Mouse (Mus musculus) hindbrain, embryonic 16.5 days (tissue): ENCODE data around the gene Pgghg. TPM values are rescaled to one million over a fixed set of nuclear protein-coding genes. Genes with fewer than 3 reads are reported as not detected.
A peak's percentile ranks its signal among the peaks of the same experiment; 100 is the strongest.

ENCODE experiments used
- ATAC-seq: fragments of 200-750 bp; cut with Nextera tagmentation; 2 replicates; pipeline ENCODE4 v1.8.0; 2017; ENCODE audit warnings: moderate TSS enrichment, moderate library complexity
- H3K27ac ChIP-seq: fragments of 300-500 bp; sonication (generic); 2 replicates; pipeline ENCODE4 v1.5.1; 2014; ENCODE audit warnings: low read depth, mild to moderate bottlenecking, control low read depth, low read length, moderate library complexity
- H3K27me3 ChIP-seq: fragments of 300-500 bp; sonication (generic); replicated peaks from 2 replicates; pipeline ENCODE4 v1.6.1; 2014; ENCODE audit warnings: low read length; ENCODE audit not compliant: control insufficient read depth, insufficient read depth
- H3K36me3 ChIP-seq: fragments of 300-500 bp; sonication (generic); 2 replicates; pipeline ENCODE4 v1.6.1; 2014; ENCODE audit warnings: mild to moderate bottlenecking, low read length, moderate library complexity, mixed read lengths; ENCODE audit not compliant: control insufficient read depth, insufficient read depth
- H3K4me1 ChIP-seq: fragments of 300-500 bp; sonication (generic); 2 replicates; pipeline ENCODE4 v1.6.1; 2014; ENCODE audit warnings: low read depth, low read length; ENCODE audit not compliant: control insufficient read depth, insufficient read depth
- H3K4me2 ChIP-seq: fragments of 300-500 bp; sonication (generic); 2 replicates; pipeline ENCODE4 v1.6.1; 2014; ENCODE audit warnings: mild to moderate bottlenecking, low read length, control low read depth, moderate library complexity
- H3K4me3 ChIP-seq: fragments of 300-500 bp; sonication (generic); 2 replicates; pipeline ENCODE4 v1.5.1; 2014; ENCODE audit warnings: mild to moderate bottlenecking, low read length, control low read depth, moderate library complexity
- H3K9ac ChIP-seq: fragments of 300-500 bp; sonication (generic); 2 replicates; pipeline ENCODE4 v1.6.1; 2014; ENCODE audit warnings: low read depth, mild to moderate bottlenecking, control low read depth, low read length, moderate library complexity
- H3K9me3 ChIP-seq: fragments of 300-500 bp; sonication (generic); 2 replicates; pipeline ENCODE4 v1.6.1; 2014; ENCODE audit warnings: mild to moderate bottlenecking, low read length, moderate library complexity; ENCODE audit not compliant: control insufficient read depth
- WGBS: fragments of 180-500 bp; shearing (Covaris S2); extraction: QIAGEN DNeasy Blood & Tissue Kit; methylation state at CpG from one replicate; pipeline ENCODE4 v1.1.7; 2014; 5-methylcytosine and 5-hydroxymethylcytosine counted together
- polyA plus RNA-seq: library from polyadenylated mRNA; unstranded; fragments of >200 nt; fragmentation: Nextera tagmentation; extraction: Ambion mirVana; gene quantifications from 2 replicates; pipeline ENCODE4 v1.2.1, GENCODE M21; 2015

Pgghg gene
- polyA plus RNA-seq, 1 experiment from 2014 or later = 8.3 TPM

DNA sequence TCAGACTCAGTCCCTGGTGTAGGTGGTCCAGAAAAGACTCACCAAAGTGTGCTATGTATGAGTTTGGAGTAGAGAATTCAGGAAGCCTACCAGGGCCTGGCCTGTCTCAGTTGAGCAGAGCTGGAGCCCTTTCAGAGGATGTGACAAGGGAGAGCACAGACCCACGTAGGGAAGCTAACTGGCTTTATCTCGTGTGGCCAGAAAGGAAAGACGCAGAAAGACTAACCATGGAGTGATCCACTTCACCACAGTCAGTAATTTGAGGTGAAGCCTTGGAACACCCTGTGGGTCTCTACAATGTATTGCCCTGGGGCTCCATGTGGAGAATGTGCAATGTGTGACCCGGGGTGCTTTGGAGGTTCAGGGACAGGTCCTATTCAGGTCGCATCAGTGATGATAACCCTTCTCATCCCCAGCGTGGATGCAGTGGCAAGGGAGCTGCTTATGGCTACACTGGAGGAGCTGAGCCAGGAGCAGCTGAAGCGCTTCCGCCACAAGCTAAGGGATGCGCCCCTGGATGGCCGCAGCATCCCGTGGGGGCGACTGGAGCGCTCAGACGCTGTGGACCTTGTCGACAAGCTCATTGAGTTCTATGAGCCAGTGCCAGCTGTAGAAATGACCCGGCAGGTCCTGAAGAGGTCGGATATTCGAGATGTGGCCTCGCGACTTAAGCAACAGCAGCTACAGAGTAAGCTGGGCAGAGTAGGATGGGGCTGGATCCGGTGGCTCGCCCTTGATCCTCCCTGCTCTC lies 19.8 kb upstream of the Pgghg start:
- no peak overlapping the region for H3K27ac ChIP-seq
- H3K36me3 ChIP-seq = no peaks in the 10 kb centered on the region
- 30% methylated on average over 22 of the region's 22 CpGs for WGBS
- no peaks in the 10 kb centered on the region for H3K9me3 ChIP-seq
- H3K27me3 ChIP-seq = peaks cover 53% of the 10 kb centered on the region
- ATAC-seq = no peak
- H3K4me3 ChIP-seq = no peak overlapping the region
- H3K4me2 ChIP-seq = peak overlapping the region; percentile 98
- H3K9ac ChIP-seq = no peak overlapping the region
- peaks cover 18% of the 10 kb centered on the region for H3K4me1 ChIP-seq

DNA sequence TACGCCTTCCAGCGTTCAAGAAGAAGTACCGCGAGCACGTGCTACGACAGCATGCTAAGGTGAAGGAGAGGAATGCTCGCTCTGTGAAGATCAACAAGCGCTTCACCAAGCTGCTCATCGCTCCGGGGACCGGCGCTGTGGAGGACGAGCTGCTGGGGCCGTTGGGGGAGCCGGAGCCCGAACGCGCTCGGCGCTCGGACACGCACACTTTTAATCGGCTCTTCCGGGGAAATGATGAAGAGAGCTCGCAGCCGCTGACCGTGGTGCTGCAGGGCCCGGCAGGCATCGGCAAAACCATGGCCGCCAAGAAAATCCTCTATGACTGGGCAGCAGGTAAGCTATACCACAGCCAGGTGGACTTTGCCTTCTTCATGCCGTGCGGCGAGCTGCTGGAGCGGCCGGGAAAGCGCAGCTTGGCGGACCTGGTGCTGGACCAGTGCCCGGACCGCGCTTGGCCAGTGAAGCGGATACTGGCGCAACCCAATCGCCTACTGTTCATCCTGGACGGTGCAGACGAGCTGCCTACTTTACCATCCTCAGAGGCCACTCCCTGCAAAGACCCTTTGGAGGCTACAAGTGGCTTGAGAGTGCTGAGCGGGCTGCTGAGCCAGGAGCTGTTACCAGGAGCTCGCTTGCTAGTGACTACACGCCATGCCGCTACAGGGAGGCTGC lies 18.7 kb upstream of the Pgghg start:
- Histone ChIP-seq H3K9ac (peak overlapping the region; percentile 58), H3K27me3 (peaks cover 53% of the 10 kb centered on the region), H3K27ac (no peak overlapping the region), H3K9me3 (no peaks in the 10 kb centered on the region), H3K36me3 (no peaks in the 10 kb centered on the region), H3K4me3 (peak overlapping the region; percentile 50), H3K4me2 (peak overlapping the region; percentile 98), H3K4me1 (peaks cover 18% of the 10 kb centered on the region)
- WGBS = under 1% methylated on average over 49 of the region's 49 CpGs
- ATAC-seq = peak; percentile 71

DNA sequence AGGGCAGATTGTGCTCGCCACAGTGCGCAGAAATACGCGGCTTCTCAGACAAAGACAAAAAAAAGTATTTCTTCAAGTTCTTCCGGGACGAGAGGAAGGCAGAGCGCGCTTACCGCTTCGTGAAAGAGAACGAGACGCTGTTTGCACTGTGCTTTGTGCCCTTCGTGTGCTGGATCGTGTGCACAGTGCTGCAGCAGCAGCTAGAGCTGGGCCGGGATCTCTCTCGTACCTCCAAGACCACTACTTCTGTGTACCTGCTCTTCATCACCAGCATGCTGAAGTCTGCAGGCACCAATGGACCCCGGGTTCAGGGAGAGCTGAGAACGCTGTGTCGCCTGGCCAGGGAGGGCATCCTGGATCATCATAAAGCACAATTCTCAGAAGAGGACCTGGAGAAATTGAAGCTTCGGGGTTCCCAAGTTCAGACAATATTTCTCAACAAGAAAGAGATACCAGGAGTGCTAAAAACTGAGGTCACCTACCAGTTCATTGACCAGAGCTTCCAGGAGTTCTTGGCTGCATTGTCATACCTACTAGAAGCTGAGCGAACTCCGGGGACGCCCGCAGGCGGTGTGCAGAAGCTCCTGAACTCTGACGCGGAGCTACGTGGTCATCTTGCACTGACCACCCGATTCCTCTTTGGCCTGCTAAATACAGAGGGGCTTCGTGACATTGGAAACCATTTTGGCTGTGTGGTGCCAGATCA lies 18.0 kb upstream of the Pgghg start:
- no peaks in the 10 kb centered on the region for H3K36me3 ChIP-seq
- ATAC-seq = peak; percentile 72
- no peaks in the 10 kb centered on the region for H3K9me3 ChIP-seq
- peak overlapping the region; percentile 58 for H3K9ac ChIP-seq
- no peak overlapping the region for H3K27ac ChIP-seq
- H3K4me2 ChIP-seq = peak overlapping the region; percentile 98
- H3K4me1 ChIP-seq = peaks cover 18% of the 10 kb centered on the region
- H3K4me3 ChIP-seq = peak overlapping the region; percentile 50
- peaks cover 52% of the 10 kb centered on the region for H3K27me3 ChIP-seq
- WGBS = 20% methylated on average over 30 of the region's 30 CpGs

DNA sequence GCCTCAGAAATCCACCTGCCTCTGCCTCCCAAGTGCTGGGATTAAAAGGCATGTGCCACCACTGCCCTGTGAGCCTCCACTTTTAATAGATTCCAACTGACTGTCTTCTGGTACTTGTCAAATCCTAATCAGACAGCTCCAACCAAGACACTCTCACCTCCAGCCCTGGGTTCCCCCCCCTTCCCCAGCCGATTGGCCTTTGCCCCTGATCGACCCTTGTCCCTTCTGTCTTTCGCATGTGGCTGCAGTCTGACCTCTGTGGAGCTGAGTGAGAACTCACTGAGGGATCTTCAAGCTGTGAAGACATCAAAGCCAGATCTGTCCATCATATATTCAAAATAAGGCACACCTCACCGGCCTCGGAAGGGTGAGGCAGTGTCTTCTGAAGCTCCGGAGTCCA lies 14.0 kb upstream of the Pgghg start:
- WGBS = 86% methylated on average over 6 of the region's 6 CpGs
- Histone ChIP-seq H3K4me3 (no peak overlapping the region), H3K27me3 (peaks cover 22% of the 10 kb centered on the region), H3K9me3 (no peaks in the 10 kb centered on the region), H3K36me3 (no peaks in the 10 kb centered on the region), H3K4me2 (no peak overlapping the region), H3K27ac (no peak overlapping the region), H3K9ac (no peak overlapping the region), H3K4me1 (peaks cover 12% of the 10 kb centered on the region)
- ATAC-seq = no peak

DNA sequence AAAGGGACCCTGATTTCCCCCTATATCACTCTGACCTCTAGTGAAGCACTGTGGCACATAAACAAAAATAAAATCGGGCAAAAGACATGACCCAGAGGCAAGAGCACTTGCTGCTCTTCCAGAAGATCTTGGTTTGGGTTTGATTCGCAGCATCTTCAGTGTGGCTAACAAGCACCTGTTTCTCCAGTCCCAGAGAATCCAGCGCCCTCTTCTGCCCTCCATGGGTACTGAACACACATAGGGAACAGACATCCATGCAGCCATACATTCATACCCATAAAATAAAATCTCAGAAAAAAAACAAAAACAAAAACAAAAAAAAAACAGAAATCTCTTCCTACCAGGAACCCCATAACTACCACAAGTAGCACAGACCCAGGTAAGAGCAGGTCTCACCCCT lies 2.8 kb upstream of the Pgghg start:
- H3K9ac ChIP-seq = no peak overlapping the region
- no peaks in the 10 kb centered on the region for H3K27me3 ChIP-seq
- ATAC-seq = no peak
- no peak overlapping the region for H3K27ac ChIP-seq
- no peak overlapping the region for H3K4me2 ChIP-seq
- no peak overlapping the region for H3K4me3 ChIP-seq
- no peaks in the 10 kb centered on the region; the same call in 1 of the 2 replicates for H3K4me1 ChIP-seq
- 38% methylated on average over 3 of the region's 3 CpGs for WGBS
- H3K9me3 ChIP-seq = no peaks in the 10 kb centered on the region
- no peaks in the 10 kb centered on the region for H3K36me3 ChIP-seq

DNA sequence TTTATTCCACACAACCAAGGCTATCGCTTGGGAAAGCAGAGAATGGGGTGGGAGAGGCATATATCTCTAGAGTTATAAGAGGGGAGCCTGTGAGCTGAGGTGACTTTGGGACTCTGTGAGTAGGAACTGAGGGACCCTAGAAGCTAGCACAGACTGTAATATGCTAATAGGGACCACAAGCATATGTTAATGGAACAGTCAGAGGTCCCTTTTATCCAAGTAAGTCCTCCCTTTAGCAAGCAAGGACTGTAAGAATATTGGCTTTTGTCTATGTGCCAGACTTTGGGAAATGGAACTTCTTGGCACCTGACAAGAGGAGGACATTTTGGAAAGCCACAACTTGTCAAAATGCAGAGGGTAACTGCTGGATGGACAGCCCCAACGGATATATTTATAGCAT lies 2.3 kb upstream of the Pgghg start:
- Histone ChIP-seq H3K36me3 (no peaks in the 10 kb centered on the region), H3K27ac (no peak overlapping the region), H3K9ac (no peak overlapping the region), H3K4me2 (no peak overlapping the region), H3K4me1 (no peaks in the 10 kb centered on the region; the same call in 1 of the 2 replicates), H3K4me3 (no peak overlapping the region), H3K27me3 (no peaks in the 10 kb centered on the region), H3K9me3 (no peaks in the 10 kb centered on the region)
- WGBS = 24% methylated on average over 2 of the region's 2 CpGs
- ATAC-seq = no peak

DNA sequence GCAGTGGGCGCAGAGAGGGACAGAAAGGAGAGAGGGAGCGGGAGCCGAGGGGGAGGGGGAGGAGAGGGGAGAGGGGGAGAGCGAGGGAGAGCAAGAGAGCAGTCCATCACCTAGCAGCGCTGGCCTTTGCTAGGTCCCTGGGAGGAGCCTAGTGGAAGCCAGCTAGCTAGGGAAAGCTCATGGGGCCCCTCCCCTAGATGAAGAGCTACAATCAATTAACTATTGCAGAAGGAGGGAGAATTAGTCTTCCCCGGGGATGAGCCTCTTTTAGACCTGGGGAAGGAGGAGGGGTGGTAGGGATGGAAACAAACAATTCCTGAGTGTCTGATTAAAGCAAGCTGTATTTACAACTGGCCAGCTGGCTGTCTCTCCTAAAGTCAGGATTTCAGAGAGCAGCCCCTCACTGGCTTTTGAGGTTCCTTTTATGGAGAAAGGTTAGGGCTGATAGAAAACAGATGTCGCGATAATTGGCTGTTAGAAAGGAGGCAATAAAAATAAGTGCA lies 1.5 kb upstream of the Pgghg start:
- H3K4me2 ChIP-seq = 0 out of 2 replicates have a peak overlapping the region, but pooled peaks have one; percentile 2
- peak; percentile 25; the same call in 1 of the 2 replicates for ATAC-seq
- H3K4me3 ChIP-seq = no peak overlapping the region
- H3K27ac ChIP-seq = no peak overlapping the region
- H3K9me3 ChIP-seq = no peaks in the 10 kb centered on the region
- H3K4me1 ChIP-seq = no peaks in the 10 kb centered on the region; the same call in 1 of the 2 replicates
- no peak overlapping the region; the same call in 1 of the 2 replicates for H3K9ac ChIP-seq
- no peaks in the 10 kb centered on the region for H3K36me3 ChIP-seq
- H3K27me3 ChIP-seq = no peaks in the 10 kb centered on the region
- 13% methylated on average over 8 of the region's 8 CpGs for WGBS

DNA sequence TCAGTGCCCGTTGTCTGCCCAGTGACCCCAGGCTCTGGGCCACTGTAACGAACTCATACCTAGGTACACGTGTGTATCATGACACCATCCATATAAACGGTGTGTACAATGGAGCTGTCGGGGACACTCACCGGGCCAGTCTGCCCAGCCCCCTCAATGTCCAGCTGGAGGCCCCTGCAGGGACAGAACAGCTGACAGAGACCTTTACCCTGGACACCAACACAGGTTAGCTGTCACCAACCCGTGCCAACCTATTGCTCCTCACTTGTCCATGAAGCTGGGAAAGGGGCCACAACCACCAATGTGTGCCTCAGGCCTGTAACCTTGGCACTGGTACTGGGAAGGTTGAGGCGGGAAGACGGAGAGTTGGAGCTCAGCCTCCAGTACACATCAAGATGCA lies 1.1 kb downstream of the Pgghg start:
- Histone ChIP-seq H3K9me3 (no peaks in the 10 kb centered on the region), H3K36me3 (no peaks in the 10 kb centered on the region), H3K9ac (no peak overlapping the region), H3K4me2 (peak overlapping the region; percentile 61), H3K27me3 (no peaks in the 10 kb centered on the region), H3K4me3 (peak overlapping the region; percentile 45), H3K27ac (0 out of 2 replicates have a peak overlapping the region, but pooled peaks have one; percentile 16), H3K4me1 (no peaks in the 10 kb centered on the region; the same call in 1 of the 2 replicates)
- 64% methylated on average over 9 of the region's 9 CpGs for WGBS
- ATAC-seq = no peak

DNA sequence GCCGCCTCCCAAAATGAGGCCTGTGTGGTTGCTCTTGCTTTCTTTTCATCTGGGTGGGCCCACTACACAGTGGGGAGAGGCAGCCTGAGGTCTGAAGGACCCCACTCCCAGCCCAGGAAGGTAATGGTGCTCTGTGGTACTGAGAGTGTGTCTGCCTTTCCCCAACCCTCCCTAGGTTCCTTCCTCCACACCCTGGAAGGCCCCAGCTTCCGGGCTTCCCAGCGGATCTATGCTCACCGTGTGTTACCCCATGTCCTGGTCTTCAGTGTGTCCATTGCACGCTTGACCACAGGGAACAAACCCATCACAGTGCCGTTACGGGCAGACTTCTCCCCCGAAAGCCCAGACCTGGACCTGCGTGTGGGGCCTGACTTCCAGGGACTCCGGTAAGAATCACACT lies 1.6 kb downstream of the Pgghg start:
- ATAC-seq = no peak
- no peaks in the 10 kb centered on the region for H3K27me3 ChIP-seq
- H3K9ac ChIP-seq = no peak overlapping the region; the same call in 1 of the 2 replicates
- no peaks in the 10 kb centered on the region; the same call in 1 of the 2 replicates for H3K4me1 ChIP-seq
- H3K4me2 ChIP-seq = no peak overlapping the region
- H3K9me3 ChIP-seq = no peaks in the 10 kb centered on the region
- H3K36me3 ChIP-seq = no peaks in the 10 kb centered on the region
- H3K4me3 ChIP-seq = no peak overlapping the region
- WGBS = 92% methylated on average over 10 of the region's 10 CpGs
- H3K27ac ChIP-seq = no peak overlapping the region
